8 mouse cellular contexts compared by ENCODE assay signal in genomic region chr16:75766388-75767249, GRCm38 (mm10). TPM values are rescaled to one million over a fixed set of nuclear protein-coding genes. Genes with fewer than 3 reads are reported as not detected.
DNase-seq lines count a peak whose midpoint lies in the region; ATAC-seq lines count a peak whose summit lies in the region.

Hspa13 (minus strand) TSS chr16:75767104.

- H3K36me3 ChIP-seq in hindbrain, embryonic 15.5 days, result peaks cover 28% of the 10 kb centered on the region

- peaks cover 23% of the 10 kb centered on the region for H3K4me1 ChIP-seq in hindbrain, embryonic 15.5 days (replicated peaks)

- H3K4me3 ChIP-seq in hindbrain, embryonic 15.5 days, result peak within 1 kb of the TSS; percentile 75

- ATAC-seq in hindbrain, embryonic 15.5 days (ENCODE audit: low FRiP score, low read depth), result peak; percentile 99

- H3K27ac ChIP-seq in hindbrain, embryonic 15.5 days (replicated peaks), result peak within 1 kb of the TSS; percentile 80

- WGBS in hindbrain, embryonic 15.5 days, result under 1% methylated on average over 51 of the region's 51 CpGs

- peak within 1 kb of the TSS; percentile 65 for H3K4me2 ChIP-seq in hindbrain, embryonic 15.5 days

- peak within 1 kb of the TSS; percentile 80 for H3K9ac ChIP-seq in hindbrain, embryonic 15.5 days

- H3K9me3 ChIP-seq in hindbrain, embryonic 15.5 days, result no peaks in the 10 kb centered on the region

- H3K27me3 ChIP-seq in hindbrain, embryonic 15.5 days, result no peaks in the 10 kb centered on the region

- peak; percentile 94 for DNase-seq in T-cell, adult 2 months (ENCODE audit: low spot score)
- peak; percentile 97 for DNase-seq in cerebellum, postnatal 36 days
- peak; percentile 97 to 98 for DNase-seq in frontal cortex, postnatal 36 days (ENCODE audit: low spot score in 2 of 2)
- DNase-seq in left cerebral cortex, adult 11 months (ENCODE audit: low spot score), result peak; percentile 96
- DNase-seq in lung, postnatal 4 days, result peak; percentile 97 to 98
- peak; percentile 92 for DNase-seq in retina, postnatal 7 days (ENCODE audit: low read depth, low spot score)
- peak; percentile 85 for DNase-seq in urinary bladder, adult 2 months (ENCODE audit: low spot score)

RNA-seq across cellular contexts. Expression of gene Hspa13, which starts in this region (rescaled TPM):
- polyA plus RNA-seq in hindbrain, embryonic 15.5 days (2015; fragmentation: Nextera tagmentation; extraction: Ambion mirVana), result 39.5 and 40.2 TPM in 2 replicates
- 14.3 and 15.2 TPM in 2 replicates for polyA plus RNA-seq in urinary bladder, adult 2 months (2012; rRNA removed)

Comparison
In these comparisons a context has a peak if more than half of its experiments do, and no peak if none do; other contexts are left out.
1. Peak in every context shown above with its lines: DNase-seq, ATAC-seq, H3K4me3 ChIP-seq and H3K27ac ChIP-seq.